Mouse (Mus musculus) ES-E14 (cell line): ENCODE data around the gene Slc7a11.

Experiments
- HCFC1 ChIP-seq: IDR thresholded peaks from 2 replicates; pipeline ENCODE4 v1.6.1; 2012; ENCODE audit warnings: low read length, inconsistent platforms, borderline replicate concordance; ENCODE audit not compliant: insufficient read depth
- MAFK ChIP-seq: IDR thresholded peaks from 2 replicates; pipeline ENCODE4 v1.6.1; 2014; ENCODE audit warnings: mild to moderate bottlenecking, low read depth, low read length, inconsistent platforms; ENCODE audit not compliant: insufficient read depth
- ZC3H11A ChIP-seq: IDR thresholded peaks from 2 replicates; pipeline ENCODE4 v1.6.1; 2012; ENCODE audit warnings: low read depth, mild to moderate bottlenecking, inconsistent platforms, low read length, borderline replicate concordance
- ZNF384 ChIP-seq: IDR thresholded peaks from 2 replicates; pipeline ENCODE4 v1.6.1; 2012; ENCODE audit warnings: low read depth, low read length, inconsistent platforms

DNA sequence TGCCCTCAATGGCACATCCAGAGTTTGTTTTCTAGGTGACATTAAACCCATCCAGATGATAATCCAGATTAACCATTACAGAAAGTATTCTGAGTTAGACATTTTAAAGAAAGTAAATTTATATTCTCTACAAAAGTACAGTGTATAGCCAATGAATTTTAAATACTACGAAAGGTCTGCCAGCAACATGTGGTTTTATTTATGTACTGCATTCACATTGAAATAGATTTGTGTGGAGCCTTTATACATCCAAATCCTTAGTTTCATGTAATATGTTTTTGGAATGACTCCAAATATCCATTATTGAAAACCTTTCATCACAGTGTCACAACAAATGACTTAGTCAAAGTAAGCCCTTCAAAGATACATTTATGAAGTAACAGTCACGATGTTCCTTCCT, 402.3 kb downstream of the Slc7a11 start:
- TF ChIP-seq MAFK (no peak), HCFC1 (no peak), ZNF384 (no peak), ZC3H11A (no peak)
